Comparison of ENCODE assay signal across 15 mouse cellular contexts in genomic region chr1:157417414-157417813, GRCm38 (mm10). TPM values are rescaled to one million over a fixed set of nuclear protein-coding genes. Genes with fewer than 3 reads are reported as not detected.
DNase-seq lines count a peak whose midpoint lies in the region; ATAC-seq and TF ChIP-seq lines count a peak whose summit lies in the region.
"Had no signal": no experiment of that assay in that cellular context is flagged by ENCODE, and none has a peak within 500 bp of the region (broad histone marks: within the 10 kb centered on the region; RNA-seq: fewer than 3 reads in every experiment).

No protein-coding gene starts in this region.

- TF ChIP-seq CTCF in heart, adult 2 months (IDR thresholded peaks at IDR 0.05): no peak
- TF ChIP-seq CTCF in brain, embryonic 14.5 days (IDR thresholded peaks at IDR 0.05; ENCODE audit: borderline replicate concordance, extremely low read depth, insufficient read depth, insufficient read length): no peak
- no peak for TF ChIP-seq CTCF in heart, postnatal 0 days (IDR thresholded peaks at IDR 0.05; ENCODE audit: low read depth)

- no peak overlapping the region for H3K4me2 ChIP-seq in kidney, embryonic 16.5 days (replicated peaks; ENCODE audit: low read depth, low read length)
- peak overlapping the region; percentile 39; the same call in 1 of the 2 replicates for H3K4me2 ChIP-seq in heart, postnatal 0 days (ENCODE audit: low read depth, low read length)
- H3K4me2 ChIP-seq: hindbrain, embryonic 13.5 days; liver, embryonic 13.5 days; stomach, embryonic 15.5 days had no signal

- no peak overlapping the region; the same call in 1 of the 2 replicates for H3K9ac ChIP-seq in heart, adult 2 months (ENCODE audit: low read depth, low read length)
- H3K9ac ChIP-seq in kidney, embryonic 16.5 days (replicated peaks; ENCODE audit: low read length): no peak overlapping the region
- H3K9ac ChIP-seq in heart, postnatal 0 days (replicated peaks; ENCODE audit: low read depth, low read length): no peak overlapping the region; the same call in 1 of the 2 replicates
- H3K9ac ChIP-seq: hindbrain, embryonic 13.5 days; liver, embryonic 13.5 days; stomach, embryonic 15.5 days had no signal

- peaks cover 40% of the 10 kb centered on the region for H3K36me3 ChIP-seq in heart, adult 2 months (ENCODE audit: control insufficient read depth, insufficient read depth, low read length)
- peaks cover 5% of the 10 kb centered on the region; the same call in 1 of the 2 replicates for H3K36me3 ChIP-seq in kidney, embryonic 16.5 days (ENCODE audit: insufficient read depth, low read length)
- H3K36me3 ChIP-seq in heart, postnatal 0 days (replicated peaks; ENCODE audit: control insufficient read depth, insufficient read depth, low read length): peaks cover 9% of the 10 kb centered on the region
- H3K36me3 ChIP-seq: liver, embryonic 13.5 days; stomach, embryonic 15.5 days had no signal

- no peak overlapping the region for H3K4me3 ChIP-seq in heart, adult 2 months
- H3K4me3 ChIP-seq in kidney, embryonic 16.5 days (ENCODE audit: low read length): no peak overlapping the region
- no peak overlapping the region for H3K4me3 ChIP-seq in heart, postnatal 0 days (ENCODE audit: low read depth, low read length)
- H3K4me3 ChIP-seq: hindbrain, embryonic 13.5 days; liver, embryonic 13.5 days; stomach, embryonic 15.5 days had no signal

- intact Hi-C loops in heart, adult 2 months (cut with DNase I): no loop called here

- no peak for ATAC-seq in kidney, embryonic 16.5 days (ENCODE audit: low FRiP score, low TSS enrichment)
- ATAC-seq in heart, postnatal 0 days (ENCODE audit: insufficient read depth, low read depth): peak; percentile 9; the same call in 1 of the 2 replicates
- ATAC-seq: Patski had no signal

- H3K9me3 ChIP-seq in kidney, embryonic 16.5 days (ENCODE audit: low read length): no peaks in the 10 kb centered on the region
- no peaks in the 10 kb centered on the region for H3K9me3 ChIP-seq in heart, postnatal 0 days (replicated peaks; ENCODE audit: control insufficient read depth, low read length)
- H3K9me3 ChIP-seq: hindbrain, embryonic 13.5 days; liver, embryonic 13.5 days; stomach, embryonic 15.5 days had no signal

- TF ChIP-seq EP300 in heart, adult 2 months (IDR thresholded peaks at IDR 0.05; ENCODE audit: insufficient read depth, low read depth, low read length): no peak
- no peak for TF ChIP-seq EP300 in heart, postnatal 0 days (IDR thresholded peaks at IDR 0.05; ENCODE audit: low read depth)

- DNase-seq in heart, adult 2 months: peak in 1 of 2 experiments; percentile 26
- DNase-seq in heart, postnatal 4 days: no peak
- DNase-seq in kidney, postnatal 10 days: no peak
- peak; percentile 4 for DNase-seq in brain, embryonic 14.5 days (ENCODE audit: low read depth)
- DNase-seq in heart, postnatal 0 days (ENCODE audit: low spot score): peak; percentile 37
- DNase-seq in right cerebral cortex, postnatal 36 days (ENCODE audit: low spot score in 2 of 2): no peak
- DNase-seq in gastrocnemius, adult 18-20 months (ENCODE audit: low spot score): no peak
- DNase-seq: adrenal gland, adult 8-10 months; cerebellum, adult 11 months; liver, embryonic 13.5 days; right cerebral cortex, postnatal 25 days had no signal

- WGBS in heart, adult 2 months: 9% methylated on average over 3 of the region's 3 CpGs
- WGBS in kidney, embryonic 16.5 days: 66% methylated on average over 3 of the region's 3 CpGs
- 6% methylated on average over 3 of the region's 3 CpGs for WGBS in heart, postnatal 0 days

- peaks cover 9% of the 10 kb centered on the region for H3K4me1 ChIP-seq in heart, adult 2 months (ENCODE audit: control insufficient read depth, insufficient read depth, low read length)
- no peaks in the 10 kb centered on the region for H3K4me1 ChIP-seq in kidney, embryonic 16.5 days (ENCODE audit: insufficient read depth, low read length)
- H3K4me1 ChIP-seq in heart, postnatal 0 days (ENCODE audit: control insufficient read depth, insufficient read depth): peaks cover 19% of the 10 kb centered on the region
- H3K4me1 ChIP-seq: stomach, embryonic 15.5 days had no signal

- H3K79me2 ChIP-seq in heart, adult 2 months (replicated peaks; ENCODE audit: control insufficient read depth, insufficient read depth, low read length): no peaks in the 10 kb centered on the region

- peak overlapping the region; percentile 92 for H3K27ac ChIP-seq in heart, adult 2 months
- H3K27ac ChIP-seq in kidney, embryonic 16.5 days (ENCODE audit: low read length): peak overlapping the region; percentile 51
- H3K27ac ChIP-seq in heart, postnatal 0 days (ENCODE audit: low read depth): peak overlapping the region; percentile 83
- H3K27ac ChIP-seq: hindbrain, embryonic 13.5 days; liver, embryonic 13.5 days; stomach, embryonic 15.5 days had no signal

- no peaks in the 10 kb centered on the region for H3K27me3 ChIP-seq in heart, adult 2 months (ENCODE audit: control insufficient read depth, insufficient read depth, low read length)
- no peaks in the 10 kb centered on the region for H3K27me3 ChIP-seq in kidney, embryonic 16.5 days (ENCODE audit: insufficient read depth, low read length)
- H3K27me3 ChIP-seq in heart, postnatal 0 days (ENCODE audit: control insufficient read depth, insufficient read depth, low read length): no peaks in the 10 kb centered on the region
- H3K27me3 ChIP-seq: hindbrain, embryonic 13.5 days; liver, embryonic 13.5 days; Patski; stomach, embryonic 15.5 days had no signal

- TF ChIP-seq POLR2A in heart, adult 2 months (IDR thresholded peaks at IDR 0.05; ENCODE audit: insufficient read depth, low read depth, low read length): no peak
- no peak for TF ChIP-seq POLR2A in brain, embryonic 14.5 days (IDR thresholded peaks at IDR 0.05; ENCODE audit: borderline replicate concordance, extremely low read depth, insufficient read depth, insufficient read length, poor library complexity, severe bottlenecking)

RNA-seq across cellular contexts. Expression of gene Rasal2, which starts 5.0 kb away (rescaled TPM):
- 10 to 100 TPM; 22.2 to 23.2 TPM for total RNA-seq in heart, adult 2 months (2021)
- 5.1 and 10.7 TPM in 2 replicates for polyA plus RNA-seq in heart, adult 2 months (2012; rRNA removed)
- total RNA-seq in heart, postnatal 4 days (2021): 10 to 100 TPM; 32.6 to 35.7 TPM
- polyA plus RNA-seq in kidney, embryonic 16.5 days (2015; fragmentation: Nextera tagmentation; extraction: Ambion mirVana): 6.9 and 8.0 TPM in 2 replicates
- polyA plus RNA-seq in brain, embryonic 14.5 days (2012; rRNA removed): 29.5 and 39.9 TPM in 2 replicates
- total RNA-seq in heart, postnatal 0 days (2014; rRNA removed; ENCODE audit: low replicate concordance): 28.9 and 35.9 TPM in 2 replicates
- polyA plus RNA-seq in heart, postnatal 0 days (2015; fragmentation: Nextera tagmentation; extraction: Ambion mirVana): 18.5 and 20.2 TPM in 2 replicates
- 1 to 10 TPM; 5.6 to 6.5 TPM for total RNA-seq in gastrocnemius, adult 18-20 months (2021)

RNA-seq across cellular contexts. Expression of gene Cryzl2, which starts 41.0 kb away (rescaled TPM):
- total RNA-seq in heart, adult 2 months (2021): 1 to 10 TPM; 8.4 to 9.5 TPM
- polyA plus RNA-seq in heart, adult 2 months (2012; rRNA removed): 15.2 and 21.8 TPM in 2 replicates
- 10 to 100 TPM; 20.1 to 22.8 TPM for total RNA-seq in heart, postnatal 4 days (2021)
- 28.7 TPM in 2 replicates for polyA plus RNA-seq in kidney, embryonic 16.5 days (2015; fragmentation: Nextera tagmentation; extraction: Ambion mirVana)
- polyA plus RNA-seq in brain, embryonic 14.5 days (2012; rRNA removed): 9.1 and 10.4 TPM in 2 replicates
- 31.0 and 45.7 TPM in 2 replicates for total RNA-seq in heart, postnatal 0 days (2014; rRNA removed; ENCODE audit: low replicate concordance)
- polyA plus RNA-seq in heart, postnatal 0 days (2015; fragmentation: Nextera tagmentation; extraction: Ambion mirVana): 38.1 and 38.5 TPM in 2 replicates
- under 1 TPM; 0.43 to 0.76 TPM for total RNA-seq in gastrocnemius, adult 18-20 months (2021)
- polyA plus RNA-seq: Patski had no signal

Comparison
In these comparisons a context has a peak if more than half of its experiments do, and no peak if none do; other contexts are left out.
1. DNase-seq: peak in brain, embryonic 14.5 days (single experiment) and heart, postnatal 0 days (single experiment); none in heart, postnatal 4 days (single experiment), kidney, postnatal 10 days (single experiment), right cerebral cortex, postnatal 36 days (0 of 2) and gastrocnemius, adult 18-20 months (single experiment).
2. RNA of gene Cryzl2, which starts 41.0 kb away (total RNA-seq): 31.0 to 45.7 TPM in heart, postnatal 0 days, 20.1 to 22.8 TPM in heart, postnatal 4 days and 8.4 to 9.5 TPM in heart, adult 2 months; 0.43 to 0.76 TPM in gastrocnemius, adult 18-20 months; every median in the first group is over 4 times any median in the second.
3. Peak in every context shown above with its lines, with median percentiles within 50 percentile points of each other: H3K27ac ChIP-seq.